In genomic region chr11:84664258-84664657, GRCm38 (mm10) we compare ENCODE assay signal across 13 mouse cellular contexts.
"Had no signal": no experiment of that assay in that cellular context is flagged by ENCODE, and none has a peak within 500 bp of the region (broad histone marks: within the 10 kb centered on the region; RNA-seq: fewer than 3 reads in every experiment).

No protein-coding gene starts in this region.

- H3K9ac ChIP-seq: limb, embryonic 13.5 days had no signal

- H3K4me3 ChIP-seq: limb, embryonic 10.5 days; limb, embryonic 13.5 days had no signal

- DNase-seq: kidney, adult 18-20 months; kidney, adult 9 months; kidney, postnatal 14 days; kidney, postnatal 4 days; lung, adult 2 months; midbrain, embryonic 14.5 days; thymus, adult 2 months; thymus, postnatal 14 days; thymus, postnatal 4 days had no signal

- ATAC-seq: intestine, embryonic 16.5 days had no signal

- H3K9me3 ChIP-seq: limb, embryonic 10.5 days; limb, embryonic 13.5 days had no signal

- H3K4me2 ChIP-seq: limb, embryonic 13.5 days had no signal

- H3K27ac ChIP-seq: limb, embryonic 10.5 days; limb, embryonic 13.5 days; macrophage had no signal

- H3K36me3 ChIP-seq: limb, embryonic 10.5 days; limb, embryonic 13.5 days had no signal

- H3K27me3 ChIP-seq: limb, embryonic 13.5 days had no signal
